Mouse (Mus musculus) CH12.LX (cell line): ENCODE data around the gene Slc1a4.

ENCODE experiments used
- CHD2 ChIP-seq: IDR thresholded peaks from 2 replicates; pipeline ENCODE4 v1.6.1; 2011; ENCODE audit warnings: low read length, improper control_type of control experiment
- CTCF ChIP-seq, 2 experiments: IDR thresholded peaks in 1 of 2; conservative IDR thresholded peaks in 1 of 2; 2 replicates each; pipeline ENCODE4 v1.5.1; 2011 to 2012; ENCODE audit warnings: low read depth in 2 of 2, low read length in 2 of 2, improper control_type of control experiment in 1 of 2, inconsistent platforms in 1 of 2, mild to moderate bottlenecking in 1 of 2, moderate library complexity in 1 of 2
- E2F4 ChIP-seq: IDR thresholded peaks from 2 replicates; pipeline ENCODE4 v1.6.1; 2011; ENCODE audit warnings: low read depth, low read length, improper control_type of control experiment; ENCODE audit not compliant: insufficient replicate concordance
- EP300 ChIP-seq: IDR thresholded peaks from 2 replicates; pipeline ENCODE4 v1.6.1; 2011; ENCODE audit warnings: low read length, improper control_type of control experiment
- MEF2A ChIP-seq: IDR thresholded peaks from 2 replicates; pipeline ENCODE4 v1.6.1; 2014; ENCODE audit warnings: low read depth, mild to moderate bottlenecking, inconsistent platforms, low read length, improper control_type of control experiment, borderline replicate concordance
- MXI1 ChIP-seq: IDR thresholded peaks from 2 replicates; pipeline ENCODE4 v1.6.1; 2011; ENCODE audit warnings: mild to moderate bottlenecking, low read depth, low read length, improper control_type of control experiment
- NRF1 ChIP-seq: IDR thresholded peaks from 2 replicates; pipeline ENCODE4 v1.6.1; 2014; ENCODE audit warnings: low read depth, mild to moderate bottlenecking, inconsistent platforms, low read length, improper control_type of control experiment, moderate library complexity
- POLR2A ChIP-seq: IDR thresholded peaks from 2 replicates; pipeline ENCODE4 v1.6.1; 2011; ENCODE audit warnings: low read depth, mild to moderate bottlenecking, improper control_type of control experiment, low read length
- ZNF384 ChIP-seq: IDR thresholded peaks from 2 replicates; pipeline ENCODE4 v1.6.1; 2012; ENCODE audit warnings: low read depth, low read length, improper control_type of control experiment, inconsistent platforms

- TF ChIP-seq POLR2A, result no peak
- no peak for TF ChIP-seq MXI1
- TF ChIP-seq E2F4, result no peak
- 0 out of 2 replicates have a peak, but pooled peaks have one; percentile 26 for TF ChIP-seq EP300
- no peak for TF ChIP-seq CTCF (conservative IDR thresholded peaks at IDR 0.05 in 1 of 2, IDR thresholded peaks at IDR 0.05 in 1 of 2; ENCODE audit: low read depth in 2 of 2, low read length in 2 of 2)
- no peak for TF ChIP-seq ZNF384
- no peak for TF ChIP-seq CHD2
- no peak for TF ChIP-seq NRF1
- no peak for TF ChIP-seq MEF2A
These were observed 31.2 kb downstream of the Slc1a4 start for GRCm38 (mm10) chr11:20301332-20301731.
